Mouse (Mus musculus) ovary, adult 18-20 months (tissue): ENCODE results near the gene Ryr1.
"Not testable (repeated sequence)": the region's sequence is repeated elsewhere in the genome, so short reads cannot be mapped to it uniquely, and the experiment has no call there.

ENCODE experiments used
- DNase-seq: peaks from one replicate; pipeline ENCODE4 v3.0.0; 2022; ENCODE audit warnings: low spot score, mixed read lengths

Ryr1 gene

DNA sequence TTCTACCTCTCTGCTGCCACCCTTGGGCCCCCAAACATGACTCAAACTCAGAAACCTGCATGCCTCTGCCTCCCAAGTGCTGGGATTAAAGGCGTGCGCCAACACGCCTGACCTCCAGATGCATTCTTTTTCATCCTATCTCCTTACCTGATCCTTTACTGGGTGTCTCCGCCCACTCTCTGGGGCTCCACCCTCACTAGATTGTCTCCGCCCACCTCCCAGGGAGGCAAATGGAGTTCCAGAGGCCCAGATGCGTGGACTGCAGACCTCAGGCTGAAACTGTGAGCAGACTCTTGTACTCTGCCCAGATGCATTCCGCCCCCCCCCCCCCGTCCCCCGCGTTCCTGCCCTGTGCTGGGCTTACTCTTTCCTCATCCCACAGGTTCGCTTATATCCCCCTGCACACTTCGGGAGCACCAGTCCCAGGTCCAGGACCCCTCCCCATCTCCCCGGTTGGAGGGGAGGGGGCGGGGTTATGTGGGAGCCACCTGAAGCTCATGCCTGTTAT is 134.2 kb downstream of the Ryr1 start:
- DNase-seq = no peak

DNA sequence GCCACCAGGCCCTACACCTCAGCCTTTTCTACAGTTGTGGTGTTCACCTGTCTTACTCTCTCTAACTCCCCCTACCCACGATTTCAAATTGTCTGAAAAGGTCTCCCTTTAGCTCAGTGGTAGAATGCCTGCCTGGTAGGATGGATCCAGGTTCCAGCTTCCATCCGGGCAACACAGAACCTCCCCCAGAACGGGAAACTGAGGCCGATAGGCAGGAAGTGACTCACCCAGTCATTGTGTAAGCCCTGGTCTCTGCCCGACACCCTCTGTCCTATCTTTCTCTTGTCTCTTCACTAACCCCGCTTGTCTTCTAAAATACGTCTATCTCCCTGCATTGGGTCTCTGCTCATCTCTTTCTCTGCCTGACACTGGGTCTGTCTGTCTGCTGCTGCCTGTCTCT is 139.8 kb downstream of the Ryr1 start:
- DNase-seq = no peak

DNA sequence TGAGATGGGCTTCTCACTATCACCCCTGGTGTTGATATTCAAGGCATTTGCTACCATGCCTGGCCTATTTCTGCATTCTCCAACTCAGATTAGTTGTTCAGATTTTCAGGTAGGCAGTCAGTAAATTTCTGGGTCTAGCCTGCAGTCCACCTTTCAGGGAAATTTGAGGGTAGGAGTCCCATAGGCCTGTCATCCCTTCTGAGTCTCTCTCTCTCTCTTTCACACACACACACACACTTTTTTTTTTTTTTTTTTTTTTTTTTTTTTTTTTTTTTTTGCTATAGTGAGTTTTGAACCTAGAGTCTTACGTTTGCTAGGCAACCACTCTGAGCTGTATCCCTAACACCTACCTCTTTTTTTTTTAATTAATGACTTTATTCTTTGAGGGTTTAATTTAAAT is 140.5 kb downstream of the Ryr1 start:
- DNase-seq = no peak

DNA sequence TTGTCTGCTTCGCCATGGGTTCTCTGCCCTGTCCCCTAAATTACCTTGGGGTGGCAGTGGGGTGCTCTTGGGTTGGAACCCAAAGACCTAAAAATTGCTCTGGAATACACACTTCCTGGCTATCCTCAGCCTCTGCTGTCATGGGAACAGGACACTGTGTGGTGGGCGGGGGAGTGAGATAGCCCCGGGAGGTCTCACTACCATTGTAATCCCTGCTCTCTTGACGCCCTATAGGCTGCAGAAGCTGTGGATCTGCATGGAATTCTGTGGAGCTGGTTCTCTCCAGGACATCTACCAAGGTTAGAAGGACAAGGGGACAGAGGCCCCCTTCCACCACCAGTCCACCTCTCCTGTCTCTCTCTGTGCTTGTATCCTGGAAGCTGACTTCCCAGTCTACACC is 141.1 kb downstream of the Ryr1 start:
- no peak for DNase-seq

DNA sequence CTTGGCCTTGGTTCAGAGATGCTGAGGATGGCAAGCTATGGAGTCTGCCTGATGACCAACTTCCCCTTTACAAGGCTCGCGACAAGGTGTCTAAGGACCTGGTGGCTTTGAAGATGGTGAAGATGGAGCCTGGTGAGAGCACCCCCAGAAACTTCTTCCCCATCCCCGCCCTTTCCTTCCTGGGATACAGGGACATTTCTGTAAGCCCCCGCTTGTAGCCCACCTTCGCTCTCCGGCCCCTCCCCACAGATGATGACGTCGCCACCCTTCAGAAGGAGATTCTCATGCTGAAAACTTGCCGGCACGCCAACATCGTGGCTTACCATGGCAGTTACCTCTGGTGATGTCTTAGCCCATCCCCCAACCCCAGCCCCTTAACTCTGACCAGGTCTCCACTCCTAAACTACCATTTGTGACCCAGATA is 141.8 kb downstream of the Ryr1 start:
- no peak for DNase-seq

DNA sequence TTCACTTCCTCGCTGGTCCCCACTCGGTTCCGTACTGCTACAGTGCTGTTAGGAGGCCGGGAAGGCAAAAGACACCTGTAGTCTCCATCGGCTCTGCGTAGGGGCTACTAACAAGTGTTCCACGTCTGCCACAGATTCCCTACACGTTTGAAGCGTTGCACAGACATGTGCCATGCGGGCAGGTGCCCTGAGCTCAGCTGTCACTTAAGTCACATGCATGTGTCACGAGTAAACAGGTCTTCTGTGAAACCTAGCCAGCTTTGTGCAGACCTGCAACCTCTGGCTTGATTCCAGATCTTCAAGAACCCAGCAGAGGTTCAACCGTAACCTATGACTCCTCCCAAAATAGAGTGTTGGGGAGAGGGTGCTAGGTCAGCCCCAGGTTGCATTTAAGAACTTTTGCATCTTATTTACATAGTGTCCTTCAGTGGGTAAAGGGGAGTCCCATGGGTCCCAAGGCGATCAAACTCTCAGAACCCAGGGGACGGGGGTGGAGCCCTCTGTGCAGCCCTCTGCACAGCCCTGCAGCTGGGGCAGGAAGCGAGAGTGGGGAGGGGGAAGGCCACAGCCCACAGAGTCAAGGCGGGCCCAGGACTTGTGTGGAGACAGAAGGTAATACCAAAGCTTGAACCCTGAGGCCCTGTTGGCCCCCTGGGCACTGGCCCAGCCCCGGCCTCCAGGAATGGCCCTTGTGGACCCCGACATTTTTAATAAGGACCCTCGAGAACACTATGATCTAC is 142.5 kb downstream of the Ryr1 start:
- no peak for DNase-seq

DNA sequence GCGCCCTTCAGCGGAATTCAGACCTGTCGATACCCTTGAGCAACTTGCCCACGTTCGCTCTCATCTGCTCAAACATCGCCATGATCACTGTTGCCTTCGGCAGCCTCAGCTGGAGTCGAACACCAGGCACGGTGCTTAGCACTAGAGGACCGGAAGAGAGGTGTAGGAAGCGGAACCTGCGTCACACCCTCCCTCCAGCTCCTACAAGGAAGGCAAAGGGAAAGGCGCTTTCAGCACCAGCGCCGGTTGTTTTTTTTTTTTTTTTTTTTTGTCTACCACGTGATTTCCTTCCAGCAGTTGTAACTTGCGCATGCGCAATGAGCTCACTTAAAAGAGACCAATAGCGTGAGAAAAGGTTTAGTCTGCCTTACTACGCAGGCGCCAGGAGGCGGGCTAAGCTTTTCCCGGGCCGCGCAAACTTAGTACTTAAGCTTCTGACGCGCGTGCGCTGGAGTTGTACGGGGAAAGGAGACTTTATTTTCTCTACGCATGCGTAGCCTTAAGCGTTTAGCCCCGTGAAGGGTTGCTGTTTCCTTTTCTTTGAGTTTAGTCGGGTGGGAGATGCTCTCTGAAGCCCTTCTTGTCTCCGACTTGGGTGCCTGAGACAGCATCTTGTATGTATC is 143.2 kb downstream of the Ryr1 start, which contains the start of the genes Eif3k and Map4k1:
Gene Eif3k, minus strand, starts transcription at position 214 of the 623 bp plus-strand sequence.
Gene Map4k1, plus strand, starts transcription at position 400 of the 623 bp plus-strand sequence.
- peak; percentile 97 for DNase-seq

DNA sequence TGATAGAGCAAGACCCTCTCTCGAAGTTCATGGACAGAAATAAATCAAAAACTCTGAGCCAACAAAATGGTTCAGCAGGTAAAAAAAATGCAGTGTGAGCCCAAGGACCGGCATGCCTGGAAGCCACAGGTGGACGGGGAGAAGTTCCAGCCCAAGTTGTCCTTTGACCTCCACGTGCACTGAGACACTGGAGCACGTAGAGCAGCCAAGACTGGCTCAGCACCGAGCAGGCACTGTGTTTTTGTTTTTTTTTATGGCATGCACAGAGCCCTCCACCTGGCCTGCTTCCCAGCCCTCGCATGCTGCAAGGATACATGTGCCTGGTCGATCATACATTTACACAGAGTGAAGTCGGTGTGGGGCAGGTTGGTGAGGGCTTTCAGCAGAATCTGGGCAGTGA is 147.4 kb downstream of the Ryr1 start:
- DNase-seq = no peak

DNA sequence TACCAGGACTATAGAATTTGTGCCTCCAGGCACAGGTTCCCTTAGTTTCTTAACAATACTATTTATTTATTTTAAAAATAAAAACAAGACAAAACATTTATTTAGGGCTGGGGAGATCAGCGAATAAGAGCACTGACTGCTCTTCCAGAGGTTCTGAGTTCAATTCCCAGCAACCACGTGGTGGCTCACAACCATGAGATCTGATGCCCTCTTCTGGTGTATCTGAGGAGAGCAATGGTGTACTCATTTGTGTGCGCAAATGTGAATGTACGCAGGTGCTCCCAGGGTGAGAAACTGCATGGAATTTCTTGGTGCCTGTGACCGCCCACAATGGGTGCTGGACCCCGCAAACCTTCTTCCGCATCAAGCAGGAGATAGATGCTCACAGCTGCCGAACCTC is 152.0 kb downstream of the Ryr1 start:
- no peak for DNase-seq

DNA sequence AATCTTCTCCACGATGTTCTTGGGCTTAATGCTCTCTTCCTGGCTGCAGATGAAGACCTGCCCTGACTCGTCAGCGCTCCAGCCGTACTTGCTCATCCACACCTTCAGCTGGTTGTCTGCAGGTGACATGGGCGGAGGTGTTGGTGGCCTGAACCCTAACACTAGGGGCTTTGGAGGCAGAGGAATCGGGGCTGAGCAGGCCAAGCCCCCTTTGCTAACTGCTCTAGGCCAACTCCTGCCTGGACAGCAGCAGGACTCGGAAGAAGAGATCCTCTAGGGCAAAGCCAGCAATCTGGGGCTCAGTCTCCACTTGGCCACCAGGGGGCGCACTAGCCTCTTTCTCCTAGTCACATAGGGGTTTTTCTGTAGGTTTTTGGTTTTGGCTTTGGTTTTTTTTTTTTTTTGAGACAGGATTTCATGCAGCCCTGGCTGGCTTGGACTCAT is 152.4 kb downstream of the Ryr1 start:
- no peak for DNase-seq

DNA sequence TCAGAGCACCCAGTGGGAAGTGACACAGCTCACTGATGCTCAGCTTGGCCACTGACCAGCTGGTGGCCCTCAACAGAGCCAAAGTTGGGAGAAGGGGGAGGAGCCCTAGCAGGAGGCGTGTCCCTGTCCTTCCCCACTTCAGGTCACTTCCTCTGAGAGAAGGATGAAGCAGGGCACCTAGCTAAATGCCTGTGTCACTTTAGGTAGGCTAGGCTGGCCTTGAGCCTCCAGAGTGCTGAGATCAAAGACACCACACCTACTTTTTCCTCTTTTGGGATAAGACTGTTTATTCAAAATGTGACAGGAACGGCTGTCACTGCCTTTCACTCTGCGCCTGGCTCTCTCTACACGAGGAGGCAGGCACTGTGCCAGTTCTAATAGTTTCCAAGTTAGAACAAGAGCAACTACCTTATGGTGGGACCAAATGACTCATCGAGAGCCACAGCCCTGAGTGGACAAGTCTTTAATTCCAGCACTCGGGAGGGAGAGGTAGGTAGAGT is 153.2 kb downstream of the Ryr1 start:
- no peak for DNase-seq

DNA sequence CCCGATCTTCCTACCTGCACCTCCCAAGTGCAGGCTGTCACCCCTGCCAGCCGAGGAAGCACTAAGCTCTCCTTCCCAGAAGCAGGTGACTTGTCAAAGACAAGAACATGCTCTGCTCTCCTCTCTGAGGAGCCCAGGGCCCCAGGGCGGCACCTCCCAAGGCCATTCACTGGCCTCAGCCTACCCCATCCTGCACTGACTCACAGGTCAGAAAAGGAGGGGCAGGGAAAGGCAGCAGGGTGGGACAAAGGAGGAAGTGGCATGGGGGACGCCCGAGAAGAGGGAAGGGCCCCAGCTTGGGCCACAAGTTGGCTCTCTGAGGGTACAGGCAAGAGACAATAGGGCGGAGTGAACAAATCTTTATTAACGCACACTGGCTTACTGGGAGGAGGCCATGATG is 153.9 kb downstream of the Ryr1 start:
- no peak for DNase-seq

DNA sequence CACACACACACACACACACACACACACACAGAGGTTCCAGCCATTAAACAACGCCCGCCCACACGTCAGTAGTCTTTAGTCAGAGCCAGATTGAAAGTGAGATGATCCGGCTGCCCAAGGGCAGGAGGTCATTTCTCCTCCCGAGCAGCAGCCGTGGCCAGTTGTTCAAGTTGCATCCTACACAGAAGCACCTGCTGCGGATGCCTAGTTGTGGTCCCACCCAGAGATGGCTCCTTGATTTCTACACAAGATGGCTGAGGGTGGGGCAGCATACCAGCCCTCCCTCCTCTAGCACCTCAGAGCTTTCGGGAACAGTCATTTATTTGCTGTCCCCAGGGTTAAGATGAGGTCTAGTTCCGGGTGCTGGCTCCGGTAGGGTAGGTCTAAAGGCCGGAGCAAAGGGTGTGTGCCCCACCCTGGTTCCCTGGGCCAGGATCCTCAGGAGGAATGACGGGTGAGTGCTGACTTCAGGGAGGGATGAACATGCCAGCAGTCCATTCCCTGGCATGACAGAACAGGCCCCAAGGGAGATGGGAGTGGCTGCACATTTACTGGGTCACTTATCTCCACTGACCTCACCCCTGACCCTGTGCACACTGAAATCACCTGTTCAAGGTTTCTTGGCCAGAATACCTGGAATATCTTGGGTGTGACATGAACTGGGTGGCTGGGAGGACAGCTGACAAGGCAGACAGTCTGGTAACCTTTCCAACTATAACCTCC is 155.1 kb downstream of the Ryr1 start:
- no peak for DNase-seq

DNA sequence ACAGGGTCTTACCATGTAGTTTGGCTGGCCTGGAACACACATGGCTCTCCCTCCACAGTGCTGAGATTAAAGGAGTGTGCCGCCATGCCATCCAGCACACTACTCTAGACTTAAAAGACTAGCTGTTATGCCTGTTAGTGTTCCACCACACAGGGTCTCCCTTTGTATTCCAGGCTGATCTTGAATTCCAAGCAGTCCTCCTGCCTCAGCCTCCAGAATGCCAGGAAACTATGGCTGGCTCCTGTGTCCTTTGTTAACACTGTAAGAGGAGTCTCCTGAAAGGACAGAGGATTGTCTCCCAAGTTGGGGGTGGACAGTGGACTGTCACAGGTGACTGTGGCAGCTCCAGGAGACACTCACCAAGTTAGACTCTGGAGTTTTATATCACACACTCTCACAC is 155.7 kb downstream of the Ryr1 start:
- DNase-seq = no peak

DNA sequence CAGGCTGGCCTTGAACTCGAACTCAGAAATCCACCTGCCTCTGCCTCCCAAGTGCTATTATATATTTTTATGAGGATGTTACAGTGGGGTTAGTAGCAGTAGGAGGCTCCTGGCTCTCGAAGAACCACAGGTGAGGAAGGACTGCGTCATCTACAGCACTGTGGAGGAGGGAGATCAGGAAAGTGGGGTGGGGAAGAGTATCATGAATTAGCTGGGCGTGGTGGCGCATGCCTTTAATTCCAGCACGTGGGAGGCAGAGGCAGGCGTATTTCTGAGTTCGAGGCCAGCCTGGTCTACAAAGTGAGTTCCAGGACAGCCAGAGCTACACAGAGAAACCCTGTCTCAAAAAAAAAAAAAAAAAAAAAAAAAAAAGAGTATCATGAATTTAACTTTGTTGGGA is 156.9 kb downstream of the Ryr1 start:
- DNase-seq = not testable (repeated sequence)

DNA sequence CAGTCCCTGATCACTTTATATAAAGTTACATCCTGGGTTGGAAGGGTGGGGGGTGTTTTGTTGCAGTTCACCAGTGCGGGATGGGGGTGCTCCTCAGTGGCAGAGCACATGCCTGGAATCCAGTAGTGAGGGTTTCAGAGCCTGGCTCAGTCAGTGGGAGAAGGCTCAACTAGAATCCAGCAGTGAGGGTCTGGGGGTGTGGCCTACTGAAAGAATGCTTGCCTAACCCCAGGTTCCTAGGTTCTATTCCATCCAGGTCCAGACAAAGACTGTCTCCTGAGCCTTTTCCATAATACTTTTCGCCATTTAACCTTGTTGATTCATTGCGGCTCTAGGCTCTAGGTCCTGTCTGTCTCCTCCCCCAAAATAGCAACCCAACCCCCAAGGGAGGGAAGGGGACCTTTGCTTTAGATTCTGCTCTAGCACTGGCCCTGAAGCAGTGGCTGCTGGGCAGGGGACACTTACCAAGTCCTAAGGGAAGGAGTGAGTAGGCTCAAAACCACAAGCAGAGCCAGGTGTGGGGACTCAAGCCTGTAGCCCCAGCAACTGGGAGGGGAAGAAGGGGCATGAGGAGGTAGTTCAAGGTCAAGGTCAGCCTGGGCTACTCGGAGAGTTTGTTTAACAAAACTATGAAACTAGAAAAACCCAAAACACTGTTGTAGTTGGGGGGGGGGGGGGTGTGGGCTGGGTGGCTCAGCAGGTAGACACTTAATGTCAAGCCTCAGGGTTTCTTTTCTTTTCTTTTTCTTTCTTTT is 158.1 kb downstream of the Ryr1 start:
- no peak for DNase-seq

DNA sequence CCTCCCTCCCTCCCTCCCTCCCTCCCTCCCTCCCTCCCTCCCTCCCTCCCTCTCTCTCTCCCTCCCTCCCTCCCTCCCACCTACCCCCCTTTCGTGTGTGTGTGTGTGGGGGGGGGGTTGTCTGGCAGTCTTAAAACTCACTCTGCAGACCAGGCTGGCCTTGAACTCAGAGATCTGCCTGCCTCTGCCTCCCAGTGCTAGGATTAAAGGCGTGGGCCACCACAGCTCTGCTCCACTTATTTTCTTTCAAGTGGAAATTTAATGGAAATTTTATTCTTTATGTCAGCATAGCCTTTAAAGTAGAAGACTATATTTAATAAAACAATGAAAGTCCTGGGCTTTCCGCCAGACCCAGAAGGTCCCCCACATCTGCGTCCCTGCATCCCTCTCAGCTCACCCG is 158.8 kb downstream of the Ryr1 start:
- DNase-seq = no peak

DNA sequence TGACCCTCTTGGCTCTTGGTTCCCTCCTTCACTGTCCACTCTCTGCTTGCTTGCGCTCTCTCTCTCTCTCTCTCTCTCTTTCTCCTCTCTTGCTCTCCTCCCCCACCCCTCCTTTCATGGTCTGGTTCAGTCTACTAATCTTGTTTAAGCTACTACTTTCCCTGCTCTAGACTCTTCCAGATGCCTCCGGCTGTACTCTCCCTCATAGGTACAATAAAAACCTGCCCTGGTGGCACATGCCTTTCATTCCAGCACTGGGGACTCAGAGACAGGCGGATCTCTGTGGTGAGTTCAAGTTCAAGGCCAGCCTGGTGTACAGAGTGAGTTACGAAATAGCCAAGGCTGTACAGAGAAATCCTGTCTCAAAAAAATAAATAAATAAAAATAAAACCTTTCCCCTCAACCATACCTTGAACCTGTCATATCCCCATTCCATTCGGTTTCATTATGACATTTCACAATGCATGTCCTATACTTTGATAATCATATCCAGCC is 159.6 kb downstream of the Ryr1 start:
- no peak for DNase-seq

DNA sequence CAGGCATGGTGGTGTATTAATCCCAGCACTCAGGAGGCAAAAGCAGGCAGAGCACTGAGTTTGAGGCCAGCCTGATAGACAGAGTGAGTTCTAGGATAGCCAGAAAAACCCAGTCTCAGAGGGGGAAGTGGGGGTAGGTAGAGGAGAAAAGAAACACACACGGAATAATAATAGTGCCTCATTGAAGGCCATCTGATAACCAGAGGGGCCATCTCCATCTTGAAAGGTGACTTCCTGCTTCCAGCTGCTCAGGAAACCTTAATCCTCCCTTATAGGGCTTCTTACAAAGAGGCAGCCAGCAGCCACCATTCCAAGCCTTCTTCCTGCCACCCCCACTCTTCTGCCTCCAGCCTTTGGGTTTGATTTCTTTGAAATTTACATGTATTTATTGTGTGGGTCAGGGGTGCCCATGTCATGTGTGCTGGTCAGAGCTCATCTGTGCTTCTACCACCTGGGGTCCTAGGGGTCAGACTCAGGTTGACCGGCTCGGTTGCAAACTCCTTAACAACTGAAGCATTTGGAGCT is 161.5 kb downstream of the Ryr1 start:
- no peak for DNase-seq

DNA sequence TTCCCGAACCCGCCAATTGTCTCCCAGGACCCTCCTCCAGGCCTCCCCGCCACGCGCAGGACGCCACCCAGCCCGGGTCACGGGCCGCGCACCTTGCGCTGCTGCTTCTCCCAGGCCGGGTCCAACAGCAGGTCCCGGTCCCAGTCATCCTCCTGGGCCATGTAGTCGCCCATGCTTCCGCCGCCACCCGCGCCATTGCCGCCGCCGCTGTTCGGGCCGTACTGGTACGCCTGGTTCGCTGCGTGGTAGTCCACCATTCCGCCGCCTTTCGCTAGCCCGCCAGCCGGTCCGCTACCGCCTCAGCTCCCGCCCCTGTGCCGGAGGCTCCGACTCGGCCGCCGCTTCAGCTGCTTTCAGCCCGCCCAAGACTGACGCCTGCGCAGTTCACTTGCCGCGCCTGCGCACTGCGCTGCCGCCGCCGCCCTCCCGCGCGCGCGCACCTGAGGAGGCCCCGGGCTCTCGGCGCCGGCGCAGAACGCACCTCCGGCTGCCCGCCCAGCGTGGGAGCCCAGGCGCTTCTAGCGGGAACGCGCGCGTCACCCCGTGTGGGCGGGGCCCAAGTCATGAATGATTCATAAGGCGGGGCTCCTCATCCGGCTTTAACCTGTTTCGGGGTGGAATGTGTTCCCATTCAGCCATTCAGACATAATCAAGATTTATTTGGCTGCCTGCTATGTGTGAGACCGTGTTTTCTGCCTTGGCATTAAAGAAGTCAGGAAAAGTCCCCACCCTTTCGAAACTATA is 162.9 kb downstream of the Ryr1 start, which contains the start of gene Actn4:
Gene Actn4, minus strand, starts transcription at position 414 of the 744 bp plus-strand sequence.
- DNase-seq = peak; percentile 96

DNA sequence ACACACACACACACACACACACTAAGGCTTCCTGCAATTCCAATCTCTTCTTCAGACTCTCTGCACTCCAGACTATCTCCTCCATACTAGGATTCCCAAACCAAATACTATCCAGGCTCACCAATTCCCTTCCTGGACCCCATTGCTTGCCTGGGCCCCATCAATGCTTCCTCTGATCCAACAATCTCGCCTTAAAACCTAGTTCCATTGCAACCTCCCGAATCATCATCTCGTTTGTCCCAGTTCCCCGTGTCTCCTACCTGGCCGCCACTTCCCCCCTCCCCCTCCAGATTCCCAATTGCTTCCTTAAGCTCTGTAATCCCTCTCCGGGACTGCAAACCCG is 163.4 kb downstream of the Ryr1 start:
- no peak for DNase-seq
